15 mouse cellular contexts compared by ENCODE assay signal in genomic region chr17:23876741-23877140, GRCm38 (mm10). TPM values are rescaled to one million over a fixed set of nuclear protein-coding genes. Genes with fewer than 3 reads are reported as not detected.
A peak's percentile ranks its signal among the peaks of the same experiment; 100 is the strongest.
DNase-seq lines count a peak whose midpoint lies in the region; ATAC-seq lines count a peak whose summit lies in the region.
"Had no signal": no experiment of that assay in that cellular context is flagged by ENCODE, and none has a peak within 500 bp of the region (broad histone marks: within the 10 kb centered on the region; RNA-seq: fewer than 3 reads in every experiment).

No protein-coding gene starts in this region.

- no peaks in the 10 kb centered on the region for H3K9me3 ChIP-seq in midbrain, embryonic 14.5 days (ENCODE audit: control insufficient read depth, low read length)
- H3K9me3 ChIP-seq in midbrain, embryonic 11.5 days (ENCODE audit: control insufficient read depth, low read length): no peaks in the 10 kb centered on the region
- H3K9me3 ChIP-seq: liver, embryonic 13.5 days had no signal

- no peaks in the 10 kb centered on the region for H3K36me3 ChIP-seq in midbrain, embryonic 14.5 days (ENCODE audit: control insufficient read depth, insufficient read depth, low read length)
- H3K36me3 ChIP-seq in midbrain, embryonic 11.5 days (ENCODE audit: control insufficient read depth, insufficient read depth, low read length): no peaks in the 10 kb centered on the region
- H3K36me3 ChIP-seq: liver, embryonic 13.5 days had no signal

- H3K9ac ChIP-seq in midbrain, embryonic 14.5 days (replicated peaks; ENCODE audit: low read length): no peak overlapping the region
- H3K9ac ChIP-seq in midbrain, embryonic 11.5 days (ENCODE audit: low read length): no peak overlapping the region
- H3K9ac ChIP-seq: liver, embryonic 13.5 days had no signal

- no peak for DNase-seq in frontal cortex, postnatal 25 days (ENCODE audit: low spot score in 2 of 2)
- DNase-seq in midbrain, embryonic 14.5 days: peak; percentile 51
- no peak for DNase-seq in midbrain, embryonic 11.5 days (ENCODE audit: low spot score, missing footprints)
- DNase-seq in layer of hippocampus, adult 9-11 months: peak; percentile 64
- DNase-seq in telencephalon, adult 2 months (ENCODE audit: low read depth, low spot score): peak; percentile 42
- no peak for DNase-seq in thymus, postnatal 25 days
- DNase-seq in lung, postnatal 10 days: no peak
- DNase-seq: adrenal gland, postnatal 36 days; cerebellum, adult 9-10 months; kidney, postnatal 36 days; liver, embryonic 13.5 days; lung, postnatal 4 days had no signal

- H3K4me3 ChIP-seq in midbrain, embryonic 14.5 days (replicated peaks; ENCODE audit: low read depth, low read length): no peak overlapping the region
- no peak overlapping the region for H3K4me3 ChIP-seq in midbrain, embryonic 11.5 days (ENCODE audit: low read depth, low read length)
- H3K4me3 ChIP-seq: liver, embryonic 13.5 days had no signal

- H3K4me2 ChIP-seq in midbrain, embryonic 14.5 days (ENCODE audit: low read length): no peak overlapping the region
- no peak overlapping the region for H3K4me2 ChIP-seq in midbrain, embryonic 11.5 days
- H3K4me2 ChIP-seq: liver, embryonic 13.5 days had no signal

- no peaks in the 10 kb centered on the region for H3K4me1 ChIP-seq in midbrain, embryonic 14.5 days (ENCODE audit: control insufficient read depth, insufficient read depth, low read length)
- H3K4me1 ChIP-seq in midbrain, embryonic 11.5 days (ENCODE audit: control insufficient read depth, insufficient read depth, low read length): no peaks in the 10 kb centered on the region
- H3K4me1 ChIP-seq: liver, embryonic 13.5 days had no signal

- peak; percentile 57 for ATAC-seq in frontal cortex, adult (ENCODE audit: low TSS enrichment)
- peak; percentile 62 for ATAC-seq in midbrain, embryonic 14.5 days (ENCODE audit: low FRiP score, low TSS enrichment)
- ATAC-seq in midbrain, embryonic 11.5 days (ENCODE audit: low FRiP score): no peak
- ATAC-seq: Patski had no signal

- H3K27me3 ChIP-seq in midbrain, embryonic 14.5 days (ENCODE audit: control insufficient read depth, insufficient read depth, low read length): no peaks in the 10 kb centered on the region
- H3K27me3 ChIP-seq in midbrain, embryonic 11.5 days (ENCODE audit: control insufficient read depth, insufficient read depth, low read length): no peaks in the 10 kb centered on the region
- H3K27me3 ChIP-seq: liver, embryonic 13.5 days; Patski had no signal

- WGBS in midbrain, embryonic 14.5 days: 57% methylated on average over 3 of the region's 3 CpGs
- 78% methylated on average over 3 of the region's 3 CpGs for WGBS in midbrain, embryonic 11.5 days

- no peak overlapping the region for H3K27ac ChIP-seq in midbrain, embryonic 14.5 days (replicated peaks; ENCODE audit: low read depth, low read length)
- H3K27ac ChIP-seq in midbrain, embryonic 11.5 days (ENCODE audit: low read depth, low read length): no peak overlapping the region
- H3K27ac ChIP-seq: liver, embryonic 13.5 days had no signal

RNA-seq across cellular contexts. Expression of gene Dcpp1, which starts 3.9 kb away (rescaled TPM):
- not detected in 2 replicates for polyA plus RNA-seq in midbrain, embryonic 14.5 days (2014; fragmentation: Nextera tagmentation; extraction: Ambion mirVana)
- not detected in 2 replicates for polyA plus RNA-seq in midbrain, embryonic 11.5 days (2014; fragmentation: Nextera tagmentation; extraction: Ambion mirVana)
- polyA plus RNA-seq: gonadal fat pad, adult 2 months; liver, embryonic 13.5 days; Patski had no signal

RNA-seq across cellular contexts. Expression of gene Dcpp2, which starts 3.9 kb away (rescaled TPM):
- not detected in 2 replicates for polyA plus RNA-seq in midbrain, embryonic 14.5 days (2014; fragmentation: Nextera tagmentation; extraction: Ambion mirVana)
- polyA plus RNA-seq in midbrain, embryonic 11.5 days (2014; fragmentation: Nextera tagmentation; extraction: Ambion mirVana): not detected in 2 replicates
- polyA plus RNA-seq: gonadal fat pad, adult 2 months; liver, embryonic 13.5 days; Patski had no signal

RNA-seq across cellular contexts. Expression of gene Prss21, which starts 8.9 kb away (rescaled TPM):
- polyA plus RNA-seq in midbrain, embryonic 14.5 days (2014; fragmentation: Nextera tagmentation; extraction: Ambion mirVana): not detected in 2 replicates
- polyA plus RNA-seq in midbrain, embryonic 11.5 days (2014; fragmentation: Nextera tagmentation; extraction: Ambion mirVana): not detected in 2 replicates
- polyA plus RNA-seq: liver, embryonic 13.5 days; Patski had no signal

RNA-seq across cellular contexts. Expression of gene Prss41, which starts 32.8 kb away (rescaled TPM):
- polyA plus RNA-seq in midbrain, embryonic 14.5 days (2014; fragmentation: Nextera tagmentation; extraction: Ambion mirVana): 1.00 and 2.2 TPM in 2 replicates
- 0.41 and 0.81 TPM in 2 replicates for polyA plus RNA-seq in midbrain, embryonic 11.5 days (2014; fragmentation: Nextera tagmentation; extraction: Ambion mirVana)

RNA-seq across cellular contexts. Expression of gene Prss32, which starts 33.1 kb away (rescaled TPM):
- not detected in 2 replicates for polyA plus RNA-seq in midbrain, embryonic 14.5 days (2014; fragmentation: Nextera tagmentation; extraction: Ambion mirVana)
- polyA plus RNA-seq in midbrain, embryonic 11.5 days (2014; fragmentation: Nextera tagmentation; extraction: Ambion mirVana): not detected in 2 replicates
- polyA plus RNA-seq: liver, embryonic 13.5 days had no signal

Comparison
In these comparisons a context has a peak if more than half of its experiments do, and no peak if none do; other contexts are left out.
1. DNase-seq: peak in midbrain, embryonic 14.5 days (single experiment), layer of hippocampus, adult 9-11 months (single experiment) and telencephalon, adult 2 months (single experiment); none in frontal cortex, postnatal 25 days (0 of 2), midbrain, embryonic 11.5 days (single experiment), thymus, postnatal 25 days (single experiment) and lung, postnatal 10 days (single experiment).